Mouse (Mus musculus): ENCODE results near the gene Ubald2. TPM values are rescaled to one million over a fixed set of nuclear protein-coding genes. Genes with fewer than 3 reads are reported as not detected.

Ubald2 gene
- polyA plus RNA-seq, 1 experiment, result 377 TPM

- Histone ChIP-seq H3K27me3 (ENCODE audit: control insufficient read depth) (peaks cover 19% of the 10 kb centered on the region), H3K9me3 (ENCODE audit: control insufficient read depth, low read length) (peaks cover 10% of the 10 kb centered on the region), H3K36me3 (ENCODE audit: control insufficient read depth) (peaks cover 8% of the 10 kb centered on the region), H3K4me3 (replicated peaks) (no peak overlapping the region), H3K4me1 (ENCODE audit: control insufficient read depth) (peaks cover 4% of the 10 kb centered on the region)
- TF ChIP-seq TAL1 (IDR thresholded peaks at IDR 0.05; ENCODE audit: low read length) (no peak), GATA1 (IDR thresholded peaks at IDR 0.05; ENCODE audit: low read length) (no peak)
Measured at GRCm38 (mm10) chr11:116445596-116446307, 11.9 kb downstream of the Ubald2 start.

- Histone ChIP-seq H3K36me3 (ENCODE audit: control insufficient read depth) (peaks cover 1% of the 10 kb centered on the region), H3K4me3 (replicated peaks) (no peak overlapping the region), H3K9me3 (ENCODE audit: control insufficient read depth, low read length) (peaks cover 13% of the 10 kb centered on the region), H3K27me3 (ENCODE audit: control insufficient read depth) (peaks cover 19% of the 10 kb centered on the region), H3K4me1 (ENCODE audit: control insufficient read depth) (peaks cover 2% of the 10 kb centered on the region; the same call in 1 of the 2 replicates)
- TF ChIP-seq TAL1 (IDR thresholded peaks at IDR 0.05; ENCODE audit: low read length) (no peak), GATA1 (IDR thresholded peaks at IDR 0.05; ENCODE audit: low read length) (no peak)
Measured at GRCm38 (mm10) chr11:116446308-116446887, 12.5 kb downstream of the Ubald2 start.

DNA sequence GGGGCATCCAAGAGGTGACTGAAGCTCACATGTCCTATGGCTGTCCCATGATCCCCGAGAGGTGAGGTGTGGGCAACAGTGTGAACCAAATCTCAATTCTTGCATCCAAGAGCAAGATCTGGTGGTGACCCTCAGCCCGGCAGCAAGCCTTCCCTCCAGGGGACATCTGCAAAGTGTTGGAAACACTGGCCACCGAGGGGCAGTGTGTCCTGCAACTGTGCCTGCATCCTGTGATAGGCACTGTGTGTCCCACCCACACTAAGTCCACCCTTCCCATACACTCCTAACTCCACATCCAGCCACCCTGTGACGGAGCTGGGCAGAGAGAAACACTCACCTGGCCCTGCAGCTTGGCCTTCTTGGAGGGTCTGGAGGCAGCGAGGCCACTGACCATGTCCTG, 13.9 kb downstream of the Ubald2 start:
- Histone ChIP-seq H3K27me3 (ENCODE audit: control insufficient read depth) (peaks cover 19% of the 10 kb centered on the region), H3K36me3 (ENCODE audit: control insufficient read depth) (no peaks in the 10 kb centered on the region), H3K4me3 (replicated peaks) (no peak overlapping the region), H3K4me1 (ENCODE audit: control insufficient read depth) (peaks cover 2% of the 10 kb centered on the region; the same call in 1 of the 2 replicates), H3K9me3 (ENCODE audit: control insufficient read depth, low read length) (peaks cover 13% of the 10 kb centered on the region)
- TF ChIP-seq TAL1 (IDR thresholded peaks at IDR 0.05; ENCODE audit: low read length) (no peak), GATA1 (IDR thresholded peaks at IDR 0.05; ENCODE audit: low read length) (no peak)

DNA sequence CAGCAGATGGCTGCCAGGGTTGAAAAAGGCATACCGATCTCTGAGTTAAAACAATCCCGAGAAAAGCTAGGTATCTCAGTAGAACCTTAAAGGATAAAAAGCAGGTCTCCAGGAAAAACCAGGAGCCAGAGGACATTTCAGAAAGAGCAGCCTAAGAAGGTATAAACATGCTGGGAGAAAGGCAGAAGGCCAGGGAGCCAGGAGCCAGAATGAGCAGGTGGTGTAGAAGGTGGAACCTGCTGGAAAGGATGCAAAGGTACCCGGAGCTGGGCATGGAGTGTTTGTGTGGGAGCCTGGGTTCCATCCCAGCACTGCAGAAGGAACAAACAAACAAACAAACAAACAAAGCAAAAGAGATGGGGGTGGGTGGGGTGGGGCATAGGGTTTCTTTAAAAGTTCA, 15.4 kb downstream of the Ubald2 start:
- H3K4me3 ChIP-seq (replicated peaks), result no peak overlapping the region
- H3K4me1 ChIP-seq (ENCODE audit: control insufficient read depth), result peaks cover 2% of the 10 kb centered on the region; the same call in 1 of the 2 replicates
- H3K9me3 ChIP-seq (ENCODE audit: control insufficient read depth, low read length), result peaks cover 13% of the 10 kb centered on the region
- H3K36me3 ChIP-seq (ENCODE audit: control insufficient read depth), result no peaks in the 10 kb centered on the region
- TF ChIP-seq TAL1 (IDR thresholded peaks at IDR 0.05; ENCODE audit: low read length) (no peak), GATA1 (IDR thresholded peaks at IDR 0.05; ENCODE audit: low read length) (no peak)
- peaks cover 19% of the 10 kb centered on the region for H3K27me3 ChIP-seq (ENCODE audit: control insufficient read depth)

- H3K27me3 ChIP-seq (ENCODE audit: control insufficient read depth), result no peaks in the 10 kb centered on the region
- H3K9me3 ChIP-seq (ENCODE audit: control insufficient read depth, low read length), result peaks cover 13% of the 10 kb centered on the region
- H3K36me3 ChIP-seq (ENCODE audit: control insufficient read depth), result no peaks in the 10 kb centered on the region
- H3K4me3 ChIP-seq (replicated peaks), result no peak overlapping the region
- no peak for TF ChIP-seq TAL1 (IDR thresholded peaks at IDR 0.05; ENCODE audit: low read length)
- no peak for TF ChIP-seq GATA1 (IDR thresholded peaks at IDR 0.05; ENCODE audit: low read length)
- H3K4me1 ChIP-seq (ENCODE audit: control insufficient read depth), result peaks cover 9% of the 10 kb centered on the region
Measured at GRCm38 (mm10) chr11:116453889-116454288, 20.0 kb downstream of the Ubald2 start.

DNA sequence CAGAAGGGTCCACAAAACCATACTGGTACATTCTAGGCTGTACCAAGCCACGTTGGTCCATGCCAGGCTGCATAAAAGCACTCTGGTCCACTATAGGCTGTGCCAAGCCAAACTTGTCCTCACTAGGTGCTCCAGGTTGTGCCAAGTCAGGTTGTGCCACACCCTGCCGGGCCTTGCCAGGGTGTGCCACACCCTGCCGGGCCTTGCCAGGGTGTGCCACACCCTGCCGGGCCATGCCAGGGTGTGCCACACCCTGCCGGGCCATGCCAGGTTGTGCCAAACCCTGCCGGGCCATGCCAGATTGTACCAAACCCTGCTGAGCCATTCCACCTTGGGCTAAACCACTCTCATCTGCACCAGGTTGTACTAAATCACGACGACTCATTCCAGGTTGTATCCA, 22.3 kb downstream of the Ubald2 start:
- H3K36me3 ChIP-seq (ENCODE audit: control insufficient read depth), result no peaks in the 10 kb centered on the region
- no peaks in the 10 kb centered on the region for H3K27me3 ChIP-seq (ENCODE audit: control insufficient read depth)
- TF ChIP-seq TAL1 (IDR thresholded peaks at IDR 0.05; ENCODE audit: low read length) (no peak), GATA1 (IDR thresholded peaks at IDR 0.05; ENCODE audit: low read length) (no peak)
- no peak overlapping the region for H3K4me3 ChIP-seq (replicated peaks)
- peaks cover 9% of the 10 kb centered on the region for H3K4me1 ChIP-seq (ENCODE audit: control insufficient read depth)
- H3K9me3 ChIP-seq (ENCODE audit: control insufficient read depth, low read length), result no peaks in the 10 kb centered on the region

DNA sequence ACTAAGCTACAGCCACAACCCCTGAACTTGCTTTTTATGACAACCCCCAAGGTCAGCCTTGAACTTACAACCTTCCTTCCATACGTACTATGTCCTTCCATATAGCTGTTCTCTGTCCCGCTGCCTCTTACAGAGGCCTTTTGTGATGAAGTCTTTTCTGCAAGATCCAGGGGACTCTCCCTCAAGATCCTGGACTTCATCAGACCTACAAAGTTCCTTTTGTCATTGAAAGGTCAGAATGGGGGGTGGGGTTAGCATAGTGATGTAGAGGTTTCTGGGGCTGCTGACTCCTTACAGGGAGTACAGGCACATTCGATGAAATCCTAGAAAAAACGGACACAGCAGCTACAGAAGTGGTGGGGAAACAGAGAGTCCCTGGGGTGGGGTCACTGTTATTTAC, 25.9 kb downstream of the Ubald2 start:
- H3K36me3 ChIP-seq (ENCODE audit: control insufficient read depth), result no peaks in the 10 kb centered on the region
- no peak overlapping the region for H3K4me3 ChIP-seq (replicated peaks)
- no peaks in the 10 kb centered on the region for H3K27me3 ChIP-seq (ENCODE audit: control insufficient read depth)
- no peaks in the 10 kb centered on the region for H3K9me3 ChIP-seq (ENCODE audit: control insufficient read depth, low read length)
- TF ChIP-seq GATA1 (IDR thresholded peaks at IDR 0.05; ENCODE audit: low read length) (no peak), TAL1 (IDR thresholded peaks at IDR 0.05; ENCODE audit: low read length) (no peak)
- H3K4me1 ChIP-seq (ENCODE audit: control insufficient read depth), result peaks cover 12% of the 10 kb centered on the region

DNA sequence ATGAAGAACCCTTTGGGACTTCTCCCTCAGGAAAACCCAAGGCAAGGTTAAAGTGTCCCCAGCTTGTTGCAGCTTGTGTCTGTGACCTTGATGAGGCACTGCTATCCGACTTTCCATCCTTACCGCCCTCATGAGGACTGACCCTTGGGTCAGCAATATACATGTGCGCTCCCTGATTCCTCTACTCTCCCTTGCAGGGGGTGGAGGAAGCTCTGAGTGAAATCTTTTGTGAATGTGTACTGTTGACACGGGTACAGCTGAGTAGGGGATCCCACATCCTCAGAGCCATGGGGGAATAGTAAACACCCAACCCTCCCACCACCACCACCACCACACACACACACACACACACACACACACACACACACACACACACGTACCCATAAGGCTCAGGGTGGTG, 29.4 kb downstream of the Ubald2 start:
- Histone ChIP-seq H3K4me1 (ENCODE audit: control insufficient read depth) (peaks cover 3% of the 10 kb centered on the region), H3K9me3 (ENCODE audit: control insufficient read depth, low read length) (no peaks in the 10 kb centered on the region), H3K4me3 (replicated peaks) (no peak overlapping the region), H3K27me3 (ENCODE audit: control insufficient read depth) (peaks cover 2% of the 10 kb centered on the region; the same call in 1 of the 2 replicates), H3K36me3 (ENCODE audit: control insufficient read depth) (no peaks in the 10 kb centered on the region)
- TF ChIP-seq GATA1 (IDR thresholded peaks at IDR 0.05; ENCODE audit: low read length) (no peak), TAL1 (IDR thresholded peaks at IDR 0.05; ENCODE audit: low read length) (no peak)

DNA sequence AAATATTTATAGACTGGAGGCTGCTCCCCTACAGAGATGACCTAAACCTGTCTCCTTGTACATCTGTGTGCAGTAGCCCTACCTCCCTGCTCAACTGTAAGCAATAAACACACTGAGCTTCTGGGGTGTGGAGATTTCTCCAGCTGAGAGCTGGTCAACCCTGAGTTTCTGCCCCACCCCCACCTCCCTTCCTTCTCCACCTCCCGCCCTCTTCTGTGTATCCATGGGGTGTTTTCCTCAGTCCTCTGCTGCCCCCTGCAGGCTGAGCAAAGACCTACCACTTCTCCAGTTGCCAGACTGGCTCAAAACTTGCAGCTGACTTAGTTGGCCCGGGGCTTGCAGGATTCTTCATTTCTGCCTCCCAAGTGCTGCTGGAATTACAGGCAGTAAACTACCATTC, 29.9 kb downstream of the Ubald2 start:
- no peaks in the 10 kb centered on the region for H3K9me3 ChIP-seq (ENCODE audit: control insufficient read depth, low read length)
- no peak overlapping the region for H3K4me3 ChIP-seq (replicated peaks)
- TF ChIP-seq GATA1 (IDR thresholded peaks at IDR 0.05; ENCODE audit: low read length) (no peak), TAL1 (IDR thresholded peaks at IDR 0.05; ENCODE audit: low read length) (no peak)
- no peaks in the 10 kb centered on the region for H3K36me3 ChIP-seq (ENCODE audit: control insufficient read depth)
- H3K27me3 ChIP-seq (ENCODE audit: control insufficient read depth), result peaks cover 2% of the 10 kb centered on the region; the same call in 1 of the 2 replicates
- peaks cover 3% of the 10 kb centered on the region for H3K4me1 ChIP-seq (ENCODE audit: control insufficient read depth)

Measured in erythroblast, embryonic 14.5 days (primary cell).